27 mouse cellular contexts compared by ENCODE assay signal in the genomic region with DNA sequence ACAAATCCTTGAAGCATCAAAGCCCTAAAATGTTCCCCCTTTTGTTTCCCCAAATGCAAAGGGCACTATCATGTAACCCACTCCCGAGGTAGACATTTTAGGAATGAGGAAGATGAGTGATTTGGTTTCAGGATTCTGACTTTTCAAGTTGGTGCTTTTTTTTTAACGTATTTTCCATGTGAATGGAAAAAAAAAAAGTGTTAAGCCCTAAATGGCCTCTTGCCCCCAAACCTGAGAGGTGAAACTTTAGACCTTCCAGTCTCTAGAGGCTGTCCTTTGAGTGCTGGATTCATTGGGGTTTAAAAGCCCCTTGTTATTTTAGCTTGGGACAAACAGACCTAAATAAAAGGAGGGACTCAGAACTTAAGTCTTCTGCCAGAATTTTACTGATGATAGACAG.
A peak's percentile ranks its signal among the peaks of the same experiment; 100 is the strongest.
DNase-seq lines count a peak whose midpoint lies in the region; ATAC-seq and TF ChIP-seq lines count a peak whose summit lies in the region.
"Had no signal": no experiment of that assay in that cellular context is flagged by ENCODE, and none has a peak within 500 bp of the region (broad histone marks: within the 10 kb centered on the region; RNA-seq: fewer than 3 reads in every experiment).

No protein-coding gene starts in this region.

- H3K9me3 ChIP-seq in lung, embryonic 16.5 days (ENCODE audit: control insufficient read depth, low read length) = no peaks in the 10 kb centered on the region
- no peaks in the 10 kb centered on the region for H3K9me3 ChIP-seq in intestine, postnatal 0 days (ENCODE audit: control insufficient read depth)
- H3K9me3 ChIP-seq: forebrain, embryonic 12.5 days; G1E; heart, embryonic 13.5 days; limb, embryonic 10.5 days; limb, embryonic 15.5 days had no signal

- peaks cover 13% of the 10 kb centered on the region for H3K36me3 ChIP-seq in lung, embryonic 16.5 days (ENCODE audit: control insufficient read depth, insufficient read depth, low read length)
- H3K36me3 ChIP-seq in intestine, postnatal 0 days (ENCODE audit: control insufficient read depth, insufficient read depth) = peaks cover 14% of the 10 kb centered on the region; the same call in 1 of the 2 replicates

- no peak for DNase-seq in gastrocnemius, adult 2 months
- no peak for DNase-seq in gastrocnemius, adult 18-20 months (ENCODE audit: low spot score)
- no peak for DNase-seq in lung, postnatal 4 days
- no peak for DNase-seq in cerebellum, postnatal 36 days
- DNase-seq in layer of hippocampus, postnatal 14 days (ENCODE audit: low spot score in 2 of 2) = no peak
- DNase-seq: adrenal gland, postnatal 14 days; cerebellum, adult 11-12 months; cerebellum, postnatal 10 days; heart, adult 2 months; heart, postnatal 10 days; kidney, adult 11 months; kidney, postnatal 10 days; lung, postnatal 10 days; right cerebral cortex, postnatal 25 days; thymus, postnatal 25 days had no signal

- no peak overlapping the region for H3K9ac ChIP-seq in lung, embryonic 16.5 days (ENCODE audit: low read length)
- no peak overlapping the region for H3K9ac ChIP-seq in intestine, postnatal 0 days (ENCODE audit: low read depth, low read length)
- H3K9ac ChIP-seq: forebrain, embryonic 12.5 days; heart, embryonic 13.5 days; hindbrain, embryonic 14.5 days; limb, embryonic 15.5 days; liver, embryonic 14.5 days had no signal

- H3K4me2 ChIP-seq in lung, embryonic 16.5 days (ENCODE audit: low read depth, low read length) = no peak overlapping the region
- H3K4me2 ChIP-seq in intestine, postnatal 0 days (replicated peaks; ENCODE audit: low read depth) = no peak overlapping the region
- H3K4me2 ChIP-seq: forebrain, embryonic 12.5 days; heart, embryonic 13.5 days; hindbrain, embryonic 14.5 days; limb, embryonic 15.5 days; midbrain, embryonic 11.5 days had no signal

- peak overlapping the region; percentile 17; the same call in 1 of the 2 replicates for H3K27ac ChIP-seq in gastrocnemius, adult 2 months
- peak overlapping the region; percentile 53 for H3K27ac ChIP-seq in lung, embryonic 16.5 days (ENCODE audit: low read length)
- H3K27ac ChIP-seq in bone marrow macrophage, adult 2 months (ENCODE audit: insufficient read depth, low read depth, low read length) = peak overlapping the region; percentile 99
- peak overlapping the region; percentile 87; the same call in 1 of the 2 replicates for H3K27ac ChIP-seq in intestine, postnatal 0 days (ENCODE audit: low read depth, low read length)
- H3K27ac ChIP-seq: forebrain, embryonic 12.5 days; heart, embryonic 13.5 days; hindbrain, embryonic 14.5 days; limb, embryonic 15.5 days; liver, embryonic 14.5 days had no signal

- H3K4me1 ChIP-seq in lung, embryonic 16.5 days (replicated peaks; ENCODE audit: control insufficient read depth, insufficient read depth, low read length) = peaks cover 11% of the 10 kb centered on the region
- H3K4me1 ChIP-seq in bone marrow macrophage, adult 2 months (ENCODE audit: control insufficient read depth, insufficient read depth, low read length) = peaks cover 67% of the 10 kb centered on the region
- H3K4me1 ChIP-seq in intestine, postnatal 0 days (replicated peaks; ENCODE audit: control insufficient read depth, insufficient read depth, low read length) = peaks cover 10% of the 10 kb centered on the region; the same call in 1 of the 2 replicates
- H3K4me1 ChIP-seq: forebrain, embryonic 12.5 days had no signal

- TF ChIP-seq POLR2A in bone marrow macrophage, adult 2 months (IDR thresholded peaks at IDR 0.05; ENCODE audit: borderline replicate concordance, low read depth, low read length) = no peak

- 28% methylated on average over 2 of the region's 2 CpGs for WGBS in lung, embryonic 16.5 days
- WGBS in intestine, postnatal 0 days = 25% methylated on average over 2 of the region's 2 CpGs

- no peak for ATAC-seq in lung, embryonic 16.5 days (ENCODE audit: low read depth)
- ATAC-seq in intestine, postnatal 0 days = no peak
- ATAC-seq: midbrain, embryonic 16.5 days had no signal

- H3K4me3 ChIP-seq in gastrocnemius, adult 2 months = no peak overlapping the region
- H3K4me3 ChIP-seq in lung, embryonic 16.5 days (ENCODE audit: low read length) = no peak overlapping the region
- no peak overlapping the region for H3K4me3 ChIP-seq in bone marrow macrophage, adult 2 months (ENCODE audit: insufficient read depth, low read length)
- H3K4me3 ChIP-seq in intestine, postnatal 0 days (ENCODE audit: low read depth, low read length) = no peak overlapping the region
- H3K4me3 ChIP-seq: forebrain, embryonic 12.5 days; heart, adult 2 months; heart, embryonic 13.5 days; limb, embryonic 10.5 days; limb, embryonic 15.5 days had no signal

- no peak for TF ChIP-seq CTCF in gastrocnemius, adult 2 months (IDR thresholded peaks at IDR 0.05)
- TF ChIP-seq CTCF in bone marrow macrophage, adult 2 months (IDR thresholded peaks at IDR 0.05; ENCODE audit: low read depth, low read length) = no peak
- TF ChIP-seq CTCF in intestine, postnatal 0 days (IDR thresholded peaks at IDR 0.05; ENCODE audit: low read depth) = no peak

- intact Hi-C loops in gastrocnemius, adult 2 months (cut with DNase I) = no loop called here

- H3K27me3 ChIP-seq in lung, embryonic 16.5 days (ENCODE audit: control insufficient read depth, insufficient read depth, low read depth, low read length) = no peaks in the 10 kb centered on the region
- H3K27me3 ChIP-seq in intestine, postnatal 0 days (replicated peaks; ENCODE audit: control insufficient read depth, insufficient read depth, low read length) = no peaks in the 10 kb centered on the region
- H3K27me3 ChIP-seq: forebrain, embryonic 12.5 days; heart, embryonic 13.5 days; limb, embryonic 15.5 days had no signal

Comparison
In these comparisons a context has a peak if more than half of its experiments do, and no peak if none do; other contexts are left out.
1. H3K27ac ChIP-seq: peak in every context shown above with its lines; median percentile 99 in bone marrow macrophage, adult 2 months; 87 in intestine, postnatal 0 days; 53 in lung, embryonic 16.5 days; 17 in gastrocnemius, adult 2 months.